Mouse (Mus musculus) embryo, embryonic 10 days (tissue): Measurements from ENCODE around the gene Anp32a.

Source experiments
- DNase-seq: peaks from one replicate; pipeline ENCODE4 v3.0.0-alpha.2; 2015; ENCODE audit warnings: low spot score

The Anp32a gene

DNA sequence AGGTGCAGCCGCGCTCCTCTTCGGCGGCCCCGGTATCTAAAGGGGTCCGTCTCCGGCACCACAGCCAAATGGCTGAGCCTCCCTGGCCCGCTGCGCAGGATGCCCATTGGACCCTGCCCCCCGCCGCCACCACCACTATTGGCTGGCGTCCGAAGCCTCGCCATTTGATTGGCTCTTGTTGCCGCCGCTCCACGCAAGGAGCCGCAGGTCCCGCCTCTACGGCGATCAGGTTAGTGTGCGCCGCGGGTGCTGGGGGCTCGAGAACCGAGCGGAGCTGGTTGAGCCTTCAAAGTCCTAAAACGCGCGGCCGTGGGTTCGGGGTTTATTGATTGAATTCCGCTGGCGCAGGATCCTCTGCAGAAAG lies at the start of gene Anp32a:
Gene Anp32a (plus strand): TSS at position 171 of the 364 bp plus-strand sequence.
- peak; percentile 99 for DNase-seq

DNA sequence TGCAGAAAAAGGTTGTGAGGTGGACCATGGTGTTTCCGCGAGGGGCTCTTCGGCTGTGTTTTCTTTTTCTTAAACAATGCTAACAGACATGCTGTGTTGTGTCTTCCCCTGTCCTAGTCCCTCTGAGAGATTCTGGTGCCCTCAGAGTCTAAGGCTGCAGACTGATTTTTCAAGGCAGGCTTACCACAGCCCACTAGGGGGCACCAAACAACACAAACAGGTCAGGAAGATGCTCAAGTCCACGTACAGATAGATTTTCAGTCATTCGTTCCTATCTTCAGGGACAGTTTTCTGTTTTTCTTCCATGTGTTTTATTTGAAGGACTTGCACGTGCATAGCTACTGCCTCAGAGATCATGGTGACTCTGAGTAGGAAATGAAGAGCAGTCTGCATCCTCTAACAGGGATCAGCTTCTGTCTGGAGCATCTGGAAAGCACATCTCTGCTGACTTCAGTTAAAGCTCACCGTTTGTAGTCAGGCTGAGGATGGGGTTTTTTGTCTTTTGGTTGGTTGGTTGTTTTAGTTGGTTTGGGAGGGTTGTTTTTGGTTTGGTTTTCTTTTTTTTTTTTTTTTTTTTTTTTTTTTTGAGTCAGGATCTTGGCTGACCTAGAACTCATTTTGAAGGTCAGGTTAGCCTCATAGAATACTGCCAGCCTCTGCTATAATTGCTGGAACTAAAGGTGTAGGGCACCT lies 45.9 kb upstream of the Anp32a start:
- DNase-seq, result peak; percentile 88

DNA sequence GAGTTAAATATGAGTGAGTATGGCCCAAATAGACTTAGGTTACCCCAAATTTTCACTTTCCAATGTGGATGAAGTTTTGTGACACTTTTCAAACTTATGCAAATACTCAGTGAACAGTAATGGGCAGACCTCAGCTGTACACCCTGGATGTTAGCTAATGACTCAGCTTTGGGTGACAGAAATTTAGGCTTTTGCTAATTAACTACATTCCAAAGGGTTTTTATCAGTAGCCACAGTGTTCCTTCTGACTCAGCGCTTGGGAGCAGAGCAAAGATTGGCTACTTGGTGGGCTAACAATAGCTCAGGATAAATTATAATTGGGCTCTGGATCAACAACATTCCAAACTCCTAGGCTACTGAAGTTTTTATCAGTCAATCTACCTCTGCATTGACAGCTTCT lies 44.2 kb upstream of the Anp32a start:
- no peak for DNase-seq

DNA sequence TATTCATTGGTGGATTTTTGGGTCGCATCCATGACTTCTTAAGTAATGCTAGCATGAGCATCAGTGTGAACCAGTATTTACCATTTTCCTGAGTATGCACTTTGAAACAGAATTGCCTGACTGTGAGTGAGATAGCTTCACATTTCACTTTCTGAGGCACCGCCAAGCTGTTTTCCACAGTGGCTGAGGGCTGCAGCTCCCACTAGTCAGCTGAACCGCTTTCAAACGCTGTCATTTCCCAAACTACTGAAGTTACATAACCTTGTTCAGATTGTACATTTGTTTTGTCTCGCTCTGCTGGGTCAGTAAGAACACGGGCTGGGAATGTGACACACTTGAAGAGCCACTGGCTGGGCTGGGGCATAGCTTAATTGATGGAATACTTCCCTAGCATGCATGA lies 25.5 kb upstream of the Anp32a start:
- DNase-seq, result no peak

DNA sequence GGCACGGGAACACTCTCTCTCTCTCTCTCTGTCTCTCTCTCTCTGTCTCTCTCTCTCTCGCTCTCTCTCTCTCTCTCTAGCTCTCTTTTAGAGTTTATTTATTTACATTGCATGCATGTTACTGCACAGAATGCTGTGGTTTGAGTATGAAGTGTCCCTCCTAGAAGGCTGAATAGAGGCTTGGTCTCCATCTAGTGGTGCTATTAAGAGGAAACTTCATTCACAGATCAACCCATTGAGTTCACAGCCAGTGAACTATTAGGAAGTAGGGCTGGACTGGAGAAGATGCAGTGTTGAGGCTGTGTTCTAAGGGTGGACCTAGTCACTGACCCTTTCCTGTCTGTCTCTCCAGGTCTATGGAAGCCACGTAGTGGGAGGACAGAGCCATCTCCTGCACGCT lies 22.4 kb upstream of the Anp32a start:
- no peak for DNase-seq

DNA sequence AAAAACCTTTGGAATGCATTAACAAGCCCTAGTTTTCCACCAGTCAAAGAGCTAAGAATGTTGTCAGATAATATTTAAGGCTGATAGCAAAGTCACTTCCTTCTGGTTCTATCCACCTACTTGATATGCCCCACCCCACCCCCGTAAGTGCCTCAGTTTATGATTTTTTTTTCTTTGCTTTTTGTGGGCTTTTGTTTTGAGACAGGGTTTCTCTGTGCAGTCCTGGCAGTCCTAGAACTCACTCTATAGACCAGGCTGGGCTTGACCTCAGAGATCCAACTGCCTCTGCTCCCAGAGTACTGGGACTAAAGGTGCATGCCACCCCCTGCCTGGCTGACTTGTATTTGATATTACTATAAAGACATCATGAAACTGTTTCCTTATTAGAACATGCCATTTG lies 17.3 kb upstream of the Anp32a start:
- no peak for DNase-seq

DNA sequence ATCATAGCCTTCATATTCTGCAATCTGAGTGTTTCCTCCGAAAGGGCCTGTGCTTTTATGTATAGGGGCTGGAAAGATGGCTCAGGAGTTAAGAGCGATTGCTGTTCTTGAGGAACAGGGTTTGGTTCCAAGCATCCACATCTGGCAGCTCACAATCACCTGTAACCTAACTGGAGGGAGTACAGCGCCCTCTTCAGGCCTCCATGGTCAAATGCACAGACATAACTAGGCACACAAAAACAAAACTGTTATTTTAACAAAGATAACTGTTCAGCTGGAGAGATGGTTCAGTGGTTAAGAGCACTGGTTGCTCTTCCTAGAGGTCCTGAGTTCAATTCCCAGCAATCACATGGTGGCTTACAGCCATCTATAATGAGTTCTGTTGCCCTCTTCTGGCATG lies 15.1 kb upstream of the Anp32a start:
- no peak for DNase-seq

DNA sequence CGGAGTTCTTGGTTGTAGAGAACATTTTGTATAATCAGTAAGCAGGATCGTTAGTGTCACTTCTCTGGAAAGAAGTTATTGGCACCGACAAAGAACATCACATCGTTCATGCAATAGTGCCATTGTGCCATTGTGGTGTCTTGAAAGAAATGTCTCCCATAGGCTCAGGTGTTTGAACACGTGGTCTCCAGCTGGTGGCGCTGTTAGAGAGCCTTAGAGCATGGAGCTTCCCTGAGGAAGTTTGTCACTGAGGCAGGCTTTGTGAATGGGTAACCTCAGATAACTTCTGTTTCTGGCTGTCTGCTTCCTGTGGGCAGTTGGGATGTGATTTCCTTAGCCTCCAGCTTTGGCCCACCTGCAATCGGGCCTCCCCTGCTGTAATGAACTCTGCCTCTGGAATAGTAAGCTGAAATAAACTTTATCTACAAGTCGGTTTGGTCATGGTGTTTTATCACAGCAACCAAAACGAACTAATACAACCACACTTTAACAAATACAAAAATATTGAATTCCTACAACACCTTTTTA lies 6.7 kb upstream of the Anp32a start:
- no peak for DNase-seq

DNA sequence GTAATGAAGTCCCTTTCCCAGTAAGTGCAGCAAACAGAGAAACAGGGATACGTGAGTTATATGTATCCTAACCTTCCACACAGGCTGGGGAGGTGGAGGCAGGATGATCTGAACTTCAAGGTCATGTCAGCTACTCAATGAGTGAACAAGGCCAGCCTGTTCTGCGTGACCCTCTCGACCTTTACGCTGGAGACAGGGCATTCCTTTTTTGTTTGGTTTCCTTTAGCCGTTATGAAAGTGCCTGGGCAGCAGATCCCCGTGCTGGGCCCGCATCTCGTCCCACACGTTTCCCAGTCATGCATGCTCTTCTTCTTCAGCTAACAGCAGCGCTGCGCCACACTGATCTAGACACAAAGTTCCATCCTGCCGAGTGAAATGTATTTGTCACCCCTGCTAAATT lies 5.7 kb upstream of the Anp32a start:
- peak; percentile 55 for DNase-seq

DNA sequence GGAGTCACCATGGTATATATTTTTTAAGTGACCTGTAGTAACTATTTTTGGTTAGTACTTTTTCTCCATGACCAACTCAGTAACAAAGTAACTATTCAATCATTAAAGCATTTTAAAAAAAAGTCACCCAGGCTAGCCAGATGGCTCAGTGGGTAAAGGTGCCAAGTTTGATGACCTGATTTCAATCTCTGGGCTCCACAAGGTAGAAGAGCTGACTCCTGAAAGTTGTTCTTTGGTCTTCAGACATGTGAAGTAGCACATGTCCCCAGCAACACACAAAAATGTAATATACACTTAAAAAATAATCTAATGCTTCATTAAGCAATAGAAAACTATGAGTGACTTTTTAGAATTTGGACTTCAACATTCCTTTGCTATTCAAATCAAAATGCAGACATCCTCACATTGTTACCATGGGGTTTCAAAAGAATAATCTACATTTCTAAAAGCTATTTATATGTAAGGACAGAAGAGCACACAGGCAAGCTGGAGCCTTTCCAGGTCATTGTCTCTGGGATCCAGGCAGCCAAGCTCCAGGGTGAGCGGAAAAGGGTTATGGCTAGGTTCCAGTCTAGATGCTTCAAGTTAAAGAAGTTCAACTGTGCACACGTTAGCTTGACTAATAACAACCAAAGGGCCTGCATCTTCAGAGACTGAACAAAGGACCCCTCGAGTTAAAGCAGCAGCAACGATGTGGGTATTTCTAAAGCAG lies 3.0 kb upstream of the Anp32a start:
- no peak for DNase-seq

DNA sequence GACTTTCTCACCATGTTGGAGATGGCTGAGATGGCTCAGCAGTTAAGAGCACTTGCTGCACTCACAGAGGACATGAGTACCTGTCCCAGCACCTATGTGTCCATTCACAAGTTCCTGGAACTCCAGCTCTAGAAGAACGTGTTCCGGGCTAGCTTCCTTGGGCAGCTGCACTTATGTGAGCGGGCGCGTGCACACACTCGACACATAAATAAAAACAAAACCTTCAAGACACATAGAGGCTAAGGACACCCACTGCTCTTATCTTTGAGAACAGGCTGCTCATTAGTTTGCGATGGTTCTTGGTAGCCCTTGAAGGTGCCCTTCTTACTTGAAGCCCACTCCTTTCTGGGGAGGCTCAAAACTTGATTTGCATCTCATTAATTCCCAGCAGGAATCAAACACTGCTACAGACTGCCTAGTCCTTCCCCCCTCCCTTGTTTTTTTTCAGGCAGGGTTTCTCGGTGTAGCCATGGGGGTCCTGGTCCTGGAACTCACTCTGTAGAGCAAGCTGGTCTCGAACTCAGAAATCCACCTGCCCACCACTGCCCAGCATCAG lies 2.4 kb upstream of the Anp32a start:
- no peak for DNase-seq

DNA sequence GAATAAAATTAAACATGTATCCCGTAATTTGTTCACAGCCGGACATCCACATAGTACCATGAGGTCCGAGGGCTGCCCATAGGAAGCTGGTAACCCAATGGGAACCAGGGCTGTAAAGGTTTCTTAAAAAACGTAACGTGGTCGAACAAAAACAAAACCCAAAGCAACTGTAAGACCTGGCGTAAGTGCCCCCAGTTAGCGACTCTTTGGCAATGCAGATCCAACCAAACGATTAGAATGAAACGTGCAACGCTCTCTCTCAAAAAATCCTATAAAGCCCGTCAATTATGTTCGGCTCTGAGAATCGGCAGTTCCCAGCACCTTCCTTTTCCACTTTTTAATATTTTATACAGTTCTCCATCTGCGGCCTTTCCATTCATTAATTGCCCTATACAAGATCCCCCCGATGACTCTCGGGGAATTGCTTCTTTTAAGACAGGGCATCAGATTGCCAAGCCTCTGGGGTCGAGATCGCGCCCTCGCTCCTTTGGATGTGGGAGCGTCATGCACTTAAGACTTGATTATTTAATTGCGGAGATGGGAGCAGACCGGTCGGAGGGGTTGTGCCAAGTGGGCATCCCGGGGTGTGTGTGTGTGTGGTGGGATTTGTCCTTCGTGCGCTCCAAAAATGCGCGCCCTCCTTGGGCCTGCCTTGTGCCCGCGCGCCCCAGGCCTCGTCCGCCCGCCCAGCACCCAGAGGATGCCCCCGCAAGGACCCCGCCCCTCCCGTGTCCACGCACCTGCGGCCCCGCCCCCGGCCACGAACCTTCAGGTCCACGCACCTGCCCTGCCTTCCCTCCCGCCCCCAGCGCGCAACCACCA lies 581 bp upstream of the Anp32a start:
- peak; percentile 21 for DNase-seq

DNA sequence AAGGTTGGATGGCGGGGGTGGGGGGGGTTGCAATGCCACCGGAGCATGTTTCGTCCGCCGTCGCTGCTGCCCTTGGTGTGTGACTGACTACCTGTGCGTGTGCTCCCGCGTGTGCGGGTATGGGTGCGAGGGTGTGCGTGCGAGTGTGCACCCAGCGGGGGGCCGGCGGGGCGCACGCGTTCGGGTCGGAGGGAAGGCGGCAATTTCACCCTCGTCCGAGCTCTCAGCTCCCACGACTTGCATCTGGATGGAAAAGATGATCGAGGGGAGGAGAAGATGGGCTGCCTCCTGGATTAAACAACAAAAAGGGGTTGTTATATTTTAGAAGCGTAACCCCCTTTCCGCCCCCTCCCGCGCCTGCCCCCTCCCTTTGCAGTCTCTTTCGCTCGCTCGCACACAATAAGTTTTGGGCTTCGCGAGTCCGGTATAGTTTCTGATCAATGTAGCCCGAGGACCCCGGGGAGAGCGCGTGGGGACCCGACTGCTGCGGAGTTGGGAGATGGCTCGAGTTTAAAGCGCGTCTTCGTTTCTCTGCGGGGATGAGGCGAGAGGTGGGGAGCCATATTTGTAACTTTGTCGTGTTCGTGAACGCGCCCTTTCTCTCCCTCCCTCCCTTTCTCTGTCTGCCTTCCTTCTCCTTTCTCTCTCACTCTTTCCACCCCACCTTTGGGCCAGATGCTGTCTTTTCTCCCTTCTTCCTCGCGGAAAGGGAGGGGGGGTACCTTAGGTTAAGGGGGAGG lies 778 bp downstream of the Anp32a start:
- DNase-seq, result peak; percentile 61

DNA sequence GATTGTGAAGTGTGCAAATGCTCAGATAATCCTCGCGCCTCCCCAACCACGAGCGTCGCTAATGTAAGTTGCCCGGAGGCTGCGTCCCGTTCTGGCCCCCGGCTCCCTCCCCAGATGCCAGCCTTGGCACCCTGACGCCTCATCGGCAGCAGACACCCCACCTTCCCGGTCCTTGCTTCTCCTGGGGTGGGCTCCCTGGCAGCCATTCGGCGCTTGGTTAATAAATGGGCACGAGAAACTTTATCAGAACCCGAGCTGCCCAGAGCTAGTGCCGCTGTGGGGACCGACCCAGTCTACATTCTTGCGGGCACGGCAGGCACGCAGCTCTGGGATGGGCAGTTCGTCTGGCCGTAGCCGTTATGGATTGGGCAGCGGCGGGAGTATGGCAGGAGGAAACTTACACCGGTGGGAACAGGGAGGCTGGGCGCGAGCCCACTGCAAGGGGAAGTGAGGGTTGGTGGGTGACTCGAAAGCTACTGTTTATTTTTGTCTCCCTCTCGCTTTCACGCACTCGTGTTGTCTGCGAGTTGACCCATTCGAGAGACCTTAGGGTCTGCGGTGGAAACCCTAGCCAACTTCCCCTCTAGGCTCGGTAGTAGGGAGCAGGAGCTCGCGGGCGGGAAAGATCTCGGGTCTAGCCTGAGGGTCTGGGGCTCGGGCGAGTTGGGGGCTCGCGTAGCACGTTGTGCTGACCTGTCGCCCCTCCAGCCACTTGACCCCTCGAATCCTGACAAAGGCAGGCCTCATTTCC lies 1.5 kb downstream of the Anp32a start:
- DNase-seq, result peak; percentile 67

DNA sequence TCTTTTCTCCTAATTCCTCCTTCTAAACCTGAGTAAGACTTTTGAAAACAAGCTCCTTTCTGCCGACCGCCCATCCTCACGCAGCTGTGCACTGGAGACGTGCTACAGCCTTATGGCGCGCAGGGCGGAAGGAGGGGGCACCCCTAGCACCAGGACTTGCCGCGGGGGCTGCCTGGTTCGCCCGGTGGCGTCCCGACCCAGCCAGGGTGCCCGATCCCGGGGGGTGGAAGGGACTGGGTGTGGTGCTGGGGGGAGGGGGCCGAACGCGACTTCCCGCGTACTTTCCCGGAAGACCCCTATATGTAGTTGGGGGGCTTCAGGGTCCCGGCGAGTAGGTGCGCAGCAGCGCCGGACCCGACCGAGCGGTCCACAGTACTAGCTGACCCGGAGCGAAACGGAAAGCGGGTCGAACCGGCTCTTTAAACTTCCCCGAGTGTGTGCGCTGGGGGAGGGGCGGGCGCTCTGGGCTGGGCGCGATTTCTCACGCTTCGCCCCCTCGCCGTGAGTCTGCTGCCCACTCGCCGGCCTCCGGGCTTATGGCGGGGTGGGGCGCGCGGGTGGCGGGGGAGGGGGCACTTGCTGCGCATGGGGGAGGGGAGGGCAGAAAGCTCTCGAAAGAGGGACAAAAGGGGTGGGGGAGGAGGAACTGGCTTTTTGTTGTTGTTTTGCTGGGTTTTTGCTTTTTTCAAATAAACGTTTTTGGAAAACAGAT lies 2.3 kb downstream of the Anp32a start:
- peak; percentile 81 for DNase-seq

DNA sequence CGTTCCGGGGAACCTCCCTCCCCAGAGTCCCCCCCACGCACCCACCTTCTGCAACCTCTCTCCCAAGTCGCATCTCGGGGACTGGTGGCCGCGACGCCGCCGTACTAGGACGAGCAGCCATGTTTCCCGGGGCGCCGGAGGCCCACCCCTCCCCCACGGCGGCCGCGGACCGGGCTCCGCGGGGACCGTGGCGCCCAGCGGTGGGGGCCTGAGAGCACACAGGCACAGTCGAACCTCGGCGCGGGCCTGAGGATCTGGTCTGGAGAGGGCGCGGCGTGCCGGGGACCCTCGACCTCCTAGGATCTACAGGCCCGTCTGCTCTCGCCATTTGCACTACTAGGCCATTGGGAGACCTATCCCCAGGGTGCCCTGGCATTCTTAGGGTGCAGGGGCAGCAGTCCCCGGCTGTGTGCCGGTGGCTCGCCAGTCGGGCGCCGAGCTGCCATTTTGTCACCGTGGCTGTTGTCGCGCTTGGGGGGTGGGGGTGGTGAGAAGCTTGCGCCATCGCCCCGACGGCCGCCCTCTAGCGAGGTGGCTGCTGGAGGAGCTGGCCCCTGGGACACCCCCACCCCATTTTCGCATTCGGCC lies 2.9 kb downstream of the Anp32a start:
- peak; percentile 58 for DNase-seq

DNA sequence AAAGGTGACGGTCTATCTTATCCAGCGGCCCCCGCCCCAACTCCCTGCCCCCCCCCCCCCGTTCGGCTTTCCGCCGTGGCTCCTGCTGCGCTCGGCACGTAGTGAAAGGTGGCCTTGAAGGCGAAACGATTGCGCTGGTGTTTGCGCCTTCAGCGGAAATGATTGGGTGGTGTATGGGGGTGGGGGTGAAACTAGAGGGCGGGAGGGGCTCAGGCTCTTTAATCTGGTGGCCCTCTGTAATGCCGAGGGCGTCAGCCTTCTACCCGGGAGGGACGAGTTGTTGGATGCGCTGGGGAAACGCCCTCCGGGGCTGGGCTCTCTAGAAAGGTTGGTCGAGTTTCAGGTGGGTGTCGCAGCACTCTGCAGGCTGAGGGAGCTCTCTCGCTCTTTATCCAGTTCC lies 3.5 kb downstream of the Anp32a start:
- peak; percentile 73 for DNase-seq

DNA sequence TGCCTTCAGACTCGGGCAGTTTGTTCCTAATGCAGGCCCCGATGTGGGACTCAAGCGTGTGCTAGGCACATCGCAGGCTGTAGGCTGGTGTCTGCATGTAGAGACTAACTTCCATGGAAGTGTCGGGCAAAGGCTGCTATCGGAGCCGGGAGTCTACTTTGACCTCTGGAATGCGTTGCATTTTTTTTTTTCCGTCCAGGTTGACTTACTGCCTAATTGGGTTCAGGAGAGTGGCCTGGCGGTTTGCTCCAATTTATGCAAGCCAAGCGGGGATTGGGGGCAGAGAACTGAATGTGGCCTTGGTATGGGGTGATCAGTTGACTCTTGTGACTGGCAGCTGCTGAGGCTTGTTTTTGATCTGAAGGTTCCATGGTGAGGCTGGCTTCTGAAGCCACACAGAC lies 4.0 kb downstream of the Anp32a start:
- no peak for DNase-seq

DNA sequence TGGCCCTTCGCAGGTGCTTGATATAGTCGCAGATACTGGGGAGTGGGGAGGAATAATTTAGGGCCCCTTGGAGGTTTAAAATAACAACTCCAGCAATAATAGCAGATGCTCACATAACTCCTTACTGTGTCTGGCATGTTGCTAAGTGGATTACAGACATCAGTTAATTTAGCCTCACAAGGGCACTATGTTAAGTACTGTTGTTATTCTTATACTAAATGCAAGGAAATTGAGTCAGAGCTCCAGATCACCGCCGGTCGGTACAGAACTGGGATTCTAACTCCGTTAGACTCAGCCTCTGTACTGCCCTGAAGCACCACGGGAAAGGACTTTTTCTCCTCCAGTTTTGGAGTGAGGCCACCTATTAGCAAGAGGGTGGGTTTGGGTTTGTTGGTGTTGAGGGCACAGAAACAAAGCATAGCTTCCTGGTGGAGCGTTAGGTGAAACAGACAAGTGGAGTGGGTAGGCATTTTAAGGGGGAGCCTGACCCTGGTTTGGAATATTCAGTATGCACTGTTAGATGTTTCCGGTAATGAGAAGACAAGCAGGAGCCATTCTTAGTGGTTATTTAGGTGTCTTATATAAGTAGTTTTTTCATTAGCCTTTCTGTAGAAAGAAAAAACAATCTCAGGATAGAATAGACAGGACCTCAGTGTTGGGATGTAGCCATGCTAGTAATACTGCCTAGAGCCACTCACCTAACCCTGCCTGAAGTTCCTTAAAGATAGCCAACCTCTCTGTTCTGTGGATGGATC lies 4.7 kb downstream of the Anp32a start:
- no peak for DNase-seq
